Mouse (Mus musculus) midbrain, embryonic 12.5 days (tissue): Measurements from ENCODE around the gene Gm28043. TPM values are rescaled to one million over a fixed set of nuclear protein-coding genes. Genes with fewer than 3 reads are reported as not detected.
A peak's percentile ranks its signal among the peaks of the same experiment; 100 is the strongest.

Source experiments
- ATAC-seq: fragments of 200-750 bp; cut with Nextera tagmentation; 2 replicates; pipeline ENCODE4 v1.8.0; 2017; ENCODE audit warnings: low read depth, moderate TSS enrichment, moderate library complexity; ENCODE audit not compliant: low FRiP score
- H3K27ac ChIP-seq: fragments of 300-500 bp; sonication (generic); replicated peaks from 2 replicates; pipeline ENCODE4 v1.5.1; 2016; ENCODE audit warnings: mild to moderate bottlenecking
- H3K27me3 ChIP-seq: fragments of 300-500 bp; sonication (generic); 2 replicates; pipeline ENCODE4 v1.6.1; 2016; ENCODE audit warnings: mild to moderate bottlenecking
- H3K36me3 ChIP-seq: fragments of 300-500 bp; sonication (generic); 2 replicates; pipeline ENCODE4 v1.6.1; 2016
- H3K4me1 ChIP-seq: fragments of 300-500 bp; sonication (generic); 2 replicates; pipeline ENCODE4 v1.6.1; 2016
- H3K4me2 ChIP-seq: fragments of 300-500 bp; sonication (generic); replicated peaks from 2 replicates; pipeline ENCODE4 v1.6.1; 2016; ENCODE audit warnings: mild to moderate bottlenecking, moderate library complexity
- H3K4me3 ChIP-seq: fragments of 300-500 bp; sonication (generic); 2 replicates; pipeline ENCODE4 v1.5.1; 2016; ENCODE audit warnings: mild to moderate bottlenecking
- H3K9ac ChIP-seq: fragments of 300-500 bp; sonication (generic); replicated peaks from 2 replicates; pipeline ENCODE4 v1.6.1; 2016; ENCODE audit warnings: mild to moderate bottlenecking, moderate library complexity
- H3K9me3 ChIP-seq: fragments of 300-500 bp; sonication (generic); 2 replicates; pipeline ENCODE4 v1.6.1; 2016; ENCODE audit warnings: mild to moderate bottlenecking
- WGBS: fragments of 180-500 bp; shearing (Covaris S2); methylation state at CpG from one replicate; pipeline ENCODE4 v1.1.7; 2016; 5-methylcytosine and 5-hydroxymethylcytosine counted together
- microRNA-seq: library from miRNA; unstranded; fragments of <30 nt; microRNA quantifications from one replicate; pipeline ENCODE4, GENCODE M21; 2017
- polyA plus RNA-seq: library from polyadenylated mRNA; unstranded; fragments of >200 nt; fragmentation: Nextera tagmentation; extraction: Ambion mirVana; gene quantifications from 2 replicates; pipeline ENCODE4 v1.2.1, GENCODE M21; 2016

Gene Gm28043
- polyA plus RNA-seq, 1 experiment from 2014 or later: 5.0 TPM

DNA sequence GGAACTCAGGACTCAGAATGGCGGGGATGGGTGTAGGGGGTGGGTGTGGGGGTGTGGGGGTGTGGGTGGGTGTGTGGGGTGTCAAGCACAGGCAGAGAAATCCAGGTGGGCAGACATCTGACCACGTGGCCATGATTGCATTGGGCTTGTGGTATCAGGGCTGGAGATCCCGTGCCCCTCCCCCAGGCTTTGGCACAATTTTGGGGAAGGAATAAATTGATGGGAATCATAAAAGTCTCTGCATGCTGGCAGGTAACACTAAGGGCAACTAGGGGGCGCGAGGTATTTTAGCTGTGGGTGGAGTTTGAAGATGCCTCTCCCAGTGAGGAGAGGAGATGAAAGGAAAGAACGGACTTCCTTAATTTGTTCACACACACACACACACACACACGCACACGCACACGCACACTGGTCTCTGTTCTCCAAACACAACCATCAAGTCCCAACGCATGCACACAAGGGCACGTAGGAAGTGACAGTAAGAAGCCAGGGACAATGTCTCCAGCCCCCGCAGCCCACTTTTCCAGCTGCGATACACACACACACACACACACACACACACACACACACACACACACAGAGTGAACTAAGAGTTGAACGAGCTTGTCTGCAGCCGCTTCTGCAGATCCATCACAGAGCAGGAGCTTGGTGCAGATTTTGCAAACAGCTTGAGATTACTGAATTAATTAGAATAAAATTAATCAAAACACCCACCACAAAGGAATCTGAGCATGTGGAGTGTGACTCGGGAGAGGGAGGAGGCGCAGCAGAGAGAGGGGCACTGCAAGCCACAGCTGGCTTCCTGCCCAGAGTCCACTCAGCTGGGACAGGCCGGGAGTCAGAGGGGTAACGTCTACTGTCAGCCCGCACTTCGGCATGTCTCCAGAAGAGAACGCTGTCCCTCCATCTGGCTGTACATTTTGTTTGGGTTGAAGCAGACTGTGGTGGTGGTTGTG lies 123.5 kb downstream of the Gm28043 start:
- Histone ChIP-seq H3K4me3 (no peak overlapping the region), H3K9me3 (no peaks in the 10 kb centered on the region), H3K27ac (peak overlapping the region; percentile 76), H3K27me3 (no peaks in the 10 kb centered on the region), H3K36me3 (no peaks in the 10 kb centered on the region), H3K4me2 (no peak overlapping the region), H3K9ac (no peak overlapping the region), H3K4me1 (peaks cover 46% of the 10 kb centered on the region)
- WGBS: 56% methylated on average over 22 of the region's 22 CpGs
- peak; percentile 62 for ATAC-seq

DNA sequence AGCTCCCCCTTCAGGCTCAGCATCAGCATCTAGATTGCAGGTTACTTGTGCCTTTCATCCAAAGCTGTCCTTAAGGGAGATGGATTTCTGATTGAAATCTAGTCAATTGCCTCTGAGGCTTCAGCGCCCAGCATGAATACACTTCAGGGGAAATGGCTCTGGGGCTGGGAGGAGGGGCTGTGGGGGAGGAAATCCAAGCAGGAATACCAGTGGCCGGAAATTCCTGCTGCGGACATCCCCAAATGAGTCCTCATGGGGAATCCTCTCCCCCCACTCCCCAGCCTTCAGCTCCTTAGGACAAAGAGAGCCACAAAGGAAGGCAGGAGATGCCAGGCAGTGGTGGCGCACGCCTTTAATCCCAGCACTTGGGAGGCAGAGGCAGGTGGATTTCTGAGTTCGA lies 132.8 kb downstream of the Gm28043 start:
- no peaks in the 10 kb centered on the region for H3K36me3 ChIP-seq
- no peak overlapping the region for H3K4me2 ChIP-seq
- H3K27ac ChIP-seq: peak overlapping the region; percentile 39; the same call in 1 of the 2 replicates
- peaks cover 31% of the 10 kb centered on the region for H3K4me1 ChIP-seq
- ATAC-seq: no peak
- no peak overlapping the region for H3K9ac ChIP-seq
- 0 out of 2 replicates have a peak, but pooled peaks cover 4% of the 10 kb centered on the region for H3K27me3 ChIP-seq
- H3K9me3 ChIP-seq: no peaks in the 10 kb centered on the region
- WGBS: 57% methylated on average over 6 of the region's 6 CpGs
- no peak overlapping the region for H3K4me3 ChIP-seq

Small RNA genes within 50 kb of the gene (microRNA-seq; reads per million reads assigned to microRNA genes)
- gene Mir7667: not detected

Other genes starting within 250 kb of the Gm28043 start
- 16.8 and 16.9 TPM in 2 replicates for gene Pim1, start 124.1 kb upstream of the Gm28043 start, polyA plus RNA-seq
- not detected in 2 replicates for gene Gm17657, start 65.2 kb upstream of the Gm28043 start, polyA plus RNA-seq
- gene Tbc1d22b, start 65.1 kb upstream of the Gm28043 start, polyA plus RNA-seq: 24.1 and 28.0 TPM in 2 replicates
- gene Tmem217, start 62.5 kb upstream of the Gm28043 start, polyA plus RNA-seq: 2.0 and 2.1 TPM in 2 replicates
- gene Rnf8, start 86 bp upstream of the Gm28043 start, polyA plus RNA-seq: 98.2 and 101 TPM in 2 replicates
- gene Cmtr1, start 45.7 kb downstream of the Gm28043 start, polyA plus RNA-seq: 162 TPM in 2 replicates
- gene Ccdc167, start 102.2 kb downstream of the Gm28043 start, polyA plus RNA-seq: 15.6 and 15.9 TPM in 2 replicates